Mouse (Mus musculus): ENCODE measurements around the gene Grwd1.

Gene Grwd1

DNA sequence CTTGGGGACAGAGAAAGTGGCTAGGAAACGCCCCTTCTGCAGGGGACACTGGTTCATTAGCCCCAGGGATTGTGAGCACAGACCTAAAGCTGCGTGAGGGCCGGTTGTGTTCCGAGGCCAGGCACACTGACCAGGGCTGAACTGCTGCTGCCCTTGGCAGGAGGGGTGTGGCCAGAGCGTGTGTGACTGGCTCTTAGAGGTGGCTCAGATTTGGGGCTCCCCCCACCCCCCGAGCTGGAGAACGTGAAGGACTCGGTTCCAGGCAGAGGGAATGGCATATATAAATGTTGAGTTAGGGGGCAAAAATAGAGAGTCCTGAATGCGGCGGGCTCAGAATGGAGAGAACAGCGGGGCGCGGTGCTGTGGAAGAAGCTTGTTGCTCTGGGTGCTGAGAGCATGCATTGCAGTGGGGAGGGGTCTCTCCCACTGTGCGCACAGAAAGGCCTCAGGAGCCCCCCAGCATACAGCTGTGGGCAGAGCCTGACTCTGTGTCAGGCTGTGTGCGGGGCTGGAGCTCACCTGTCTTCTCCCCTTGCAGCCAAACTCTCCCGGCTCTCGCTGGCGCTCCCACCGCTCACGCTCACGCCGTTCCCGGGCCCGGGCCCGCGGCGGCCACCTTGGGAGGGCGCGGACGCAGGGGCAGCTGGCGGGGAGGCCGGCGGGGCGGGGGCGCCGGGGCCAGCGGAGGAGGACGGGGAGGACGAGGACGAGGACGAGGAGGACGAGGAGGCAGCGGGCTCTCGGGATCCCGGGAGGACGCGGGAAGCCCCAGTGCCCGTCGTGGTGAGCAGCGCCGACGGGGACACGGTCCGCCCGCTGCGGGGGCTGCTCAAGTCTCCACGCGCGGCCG, 32.9 kb downstream of the Grwd1 start:
- no peak for DNase-seq

GRCm38 (mm10) chr7:45796950-45797349, 33.8 kb downstream of the Grwd1 start:
- no peak for DNase-seq

DNA sequence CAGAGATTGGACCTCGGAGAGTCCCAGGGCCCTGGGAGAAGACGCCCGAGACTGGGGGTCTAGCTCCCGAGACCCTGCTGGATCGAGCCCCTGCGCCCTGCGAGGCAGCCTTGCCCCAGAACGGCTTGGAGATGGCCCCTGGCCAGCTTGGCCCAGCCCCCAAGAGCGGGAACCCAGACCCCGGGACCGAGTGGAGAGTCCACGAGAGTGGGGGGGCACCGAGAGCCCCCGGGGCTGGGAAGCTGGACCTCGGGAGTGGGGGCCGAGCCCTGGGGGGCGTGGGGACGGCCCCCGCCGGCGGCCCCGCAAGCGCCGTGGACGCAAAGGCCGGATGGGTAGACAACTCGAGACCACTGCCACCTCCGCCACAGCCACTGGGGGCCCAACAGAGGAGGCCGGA, 35.8 kb downstream of the Grwd1 start:
- DNase-seq, result no peak

GRCm38 (mm10) chr7:45793969-45794585, 36.7 kb downstream of the Grwd1 start:
- no peak for DNase-seq

GRCm38 (mm10) chr7:45793240-45793639, 37.5 kb downstream of the Grwd1 start:
- no peak for DNase-seq

DNA sequence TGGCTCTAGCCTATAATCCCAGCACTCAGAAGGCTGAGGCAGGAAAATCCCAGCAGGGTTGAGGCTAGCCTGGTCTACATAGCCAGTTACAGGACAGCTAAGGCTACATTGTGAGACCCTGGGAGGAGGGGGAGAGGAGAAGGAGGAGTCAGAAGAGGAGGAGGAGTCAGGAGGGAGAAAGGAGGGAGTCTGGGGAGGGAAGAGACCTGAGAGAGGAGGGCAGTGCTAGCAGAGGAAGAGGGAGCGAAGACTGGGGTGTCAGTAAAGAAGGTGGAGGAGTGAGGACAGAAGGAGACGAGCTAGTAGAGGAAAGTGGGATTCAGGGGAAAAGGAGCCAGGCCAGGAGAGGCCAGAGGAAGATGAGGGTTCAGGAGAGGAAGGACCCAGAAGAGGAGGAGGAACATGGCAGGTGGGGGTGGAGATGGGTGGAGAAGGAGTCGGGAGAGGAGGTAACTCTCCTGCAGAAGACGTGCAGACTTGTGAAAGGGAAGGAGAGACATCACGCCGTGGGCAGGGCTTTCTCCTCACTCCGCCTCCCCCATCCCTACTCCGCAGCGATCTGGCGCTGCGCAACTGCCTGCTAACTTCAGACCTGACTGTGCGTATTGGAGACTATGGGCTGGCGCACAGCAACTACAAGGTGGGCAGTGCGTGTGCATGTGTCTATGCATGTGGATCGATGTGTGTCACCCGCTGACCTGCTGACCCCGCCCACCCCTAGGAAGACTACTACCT, 38.8 kb downstream of the Grwd1 start:
- DNase-seq, result no peak

GRCm38 (mm10) chr7:45790721-45791120, 40.0 kb downstream of the Grwd1 start:
- no peak for DNase-seq

- DNase-seq, result no peak
Measured at GRCm38 (mm10) chr7:45787642-45788041, 43.1 kb downstream of the Grwd1 start.

- DNase-seq, result no peak
Measured at GRCm38 (mm10) chr7:45786661-45787413, 43.9 kb downstream of the Grwd1 start.

DNA sequence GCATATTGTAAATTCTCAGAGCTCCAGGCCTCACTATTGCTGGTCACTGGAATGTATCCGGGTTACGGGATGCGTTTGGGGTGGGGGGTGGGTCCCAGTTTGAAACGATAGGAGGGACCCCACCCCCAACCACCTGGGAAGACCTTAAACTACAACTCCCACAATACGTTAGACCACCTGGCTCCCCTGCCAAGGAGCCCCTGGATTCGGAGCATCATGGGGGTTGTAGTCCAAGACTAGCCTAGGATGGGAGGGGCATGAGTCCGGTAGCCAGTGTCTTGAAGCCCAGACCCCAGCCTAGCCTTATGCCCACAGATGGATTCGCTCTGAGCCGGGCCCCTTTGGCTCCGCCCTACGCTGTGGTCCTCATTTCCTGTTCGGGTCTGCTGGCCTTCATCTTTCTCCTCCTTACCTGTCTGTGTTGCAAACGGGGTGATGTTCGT, 44.6 kb downstream of the Grwd1 start:
- DNase-seq, result no peak

GRCm38 (mm10) chr7:45785388-45786135, 45.2 kb downstream of the Grwd1 start:
- no peak for DNase-seq

GRCm38 (mm10) chr7:45784524-45785372, 46.0 kb downstream of the Grwd1 start, which contains the start of gene Sult2b1:
Sult2b1 (minus strand) TSS chr7:45784669.
- peak; percentile 56 for DNase-seq

DNA sequence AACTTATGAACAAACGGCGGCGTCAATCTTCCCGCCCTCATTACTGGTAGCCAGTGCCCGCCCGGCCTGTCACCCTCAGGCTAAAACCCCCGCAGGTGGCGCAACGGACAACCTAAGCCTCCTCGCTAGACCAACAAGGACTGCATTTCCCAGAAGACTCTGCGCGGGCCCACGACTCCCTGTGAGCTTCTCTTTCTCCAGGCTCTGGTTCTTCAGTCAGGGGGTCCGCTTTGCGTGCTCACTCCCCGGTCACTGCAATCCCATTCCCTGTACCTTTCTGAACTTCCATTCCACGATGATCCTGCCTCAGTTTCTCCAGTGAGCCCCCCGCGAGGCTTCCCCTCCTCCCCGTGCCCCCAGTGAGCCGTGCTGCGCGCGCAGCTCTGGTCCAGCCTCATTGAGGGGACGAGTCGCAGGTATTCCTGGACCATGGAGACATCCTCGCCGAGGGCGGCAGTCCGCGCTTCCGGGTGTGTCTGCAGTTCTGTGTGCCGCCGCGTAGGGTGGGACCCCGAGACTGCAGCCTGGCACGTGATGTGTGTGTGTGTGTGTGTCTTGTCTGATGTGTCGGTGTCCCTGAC, 47.1 kb downstream of the Grwd1 start, which contains the start of gene Lmtk3:
TSS of gene Lmtk3 (plus strand) at position 228 of the 581 bp plus-strand sequence.
- peak; percentile 54 for DNase-seq

DNA sequence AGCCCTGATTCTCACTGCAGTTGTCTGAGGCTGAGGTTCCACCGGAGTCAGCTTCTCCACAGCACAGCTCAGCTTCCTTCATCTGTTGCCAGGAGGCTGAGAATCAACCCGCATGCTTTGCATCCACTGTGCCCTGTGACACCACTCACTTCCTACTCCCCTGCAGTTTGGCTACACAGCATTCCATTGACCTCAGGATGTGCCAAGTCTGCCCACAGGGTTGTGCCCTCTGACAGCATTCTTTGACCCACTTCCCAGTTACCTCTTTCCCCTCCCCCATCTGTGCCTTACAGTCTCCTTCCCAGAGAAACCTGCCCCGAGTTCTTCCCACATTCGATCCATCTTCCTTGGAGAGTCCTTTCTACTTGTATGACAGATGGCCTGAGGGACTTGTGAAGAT, 48.5 kb downstream of the Grwd1 start:
- no peak for DNase-seq

- DNase-seq, result no peak
Measured at GRCm38 (mm10) chr7:45779081-45779641, 51.6 kb downstream of the Grwd1 start.

GRCm38 (mm10) chr7:45775237-45775636, 55.5 kb downstream of the Grwd1 start:
- DNase-seq, result peak; percentile 58
